Mouse (Mus musculus) CH12F3 (cell line): ENCODE data around the gene Apol6.
"Not testable (repeated sequence)": the region's sequence is repeated elsewhere in the genome, so short reads cannot be mapped to it uniquely, and the experiment has no call there.

ENCODE experiments used
- in situ Hi-C: fragments of 300-500 bp; cut with MboI; formaldehyde crosslinking; loops from 2 replicates; pipeline ENCODE4 v1.14.3; 2020; ENCODE audit warnings: low sequenced_read_pairs

The Apol6 gene

DNA sequence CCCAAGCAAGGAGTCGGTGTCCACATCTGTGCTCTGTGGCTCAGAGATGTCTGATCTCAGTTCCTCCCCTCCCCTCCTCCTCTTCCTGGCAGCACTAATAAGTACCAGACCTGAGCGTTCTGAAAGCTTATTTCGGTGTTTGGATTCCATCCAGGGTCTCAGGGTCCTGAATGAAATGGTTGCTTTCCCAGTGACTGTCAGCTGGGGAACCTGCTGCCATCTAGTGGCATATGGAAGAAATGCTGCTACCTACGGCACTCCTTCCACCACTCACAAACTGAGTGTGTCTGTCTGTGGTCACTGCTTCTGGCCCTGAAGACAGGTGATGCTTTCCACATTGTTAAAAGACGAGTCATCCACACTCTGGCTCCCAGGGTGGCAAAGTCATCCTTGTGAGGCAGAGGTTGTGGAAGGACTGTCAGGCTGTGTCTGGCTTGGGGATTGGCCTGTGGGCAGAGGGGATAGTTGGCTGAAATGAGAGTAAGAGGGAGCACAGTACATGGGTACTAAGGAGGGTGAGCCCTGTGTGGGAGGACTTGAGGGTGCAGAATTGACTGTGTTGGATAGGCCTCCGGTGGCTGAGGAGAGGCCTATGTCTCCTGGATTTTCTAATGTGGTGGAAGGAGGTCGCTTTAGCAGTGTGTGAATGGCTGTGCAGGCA is 15.1 kb upstream of the Apol6 start:
- in situ Hi-C loops, result no loop called here

DNA sequence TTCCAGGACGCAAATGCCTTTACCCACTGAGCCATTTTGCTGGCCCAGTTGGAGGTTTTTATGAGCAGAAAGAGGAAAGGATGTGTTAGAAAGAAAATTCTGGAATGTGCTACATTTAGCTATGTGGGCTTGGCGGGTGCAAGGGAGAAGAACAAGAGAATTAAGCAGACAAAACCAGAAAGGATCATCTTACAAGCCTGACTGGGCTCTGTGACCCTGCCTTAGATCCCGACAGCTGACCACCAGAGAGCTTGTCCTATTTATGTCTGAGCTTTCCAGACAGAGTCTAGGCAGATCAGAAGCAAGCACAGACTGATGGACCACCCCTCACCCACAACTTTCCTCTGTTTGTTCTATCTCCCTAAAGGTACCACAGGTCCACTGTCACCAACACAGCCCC is 13.3 kb upstream of the Apol6 start:
- in situ Hi-C loops, result no loop called here

DNA sequence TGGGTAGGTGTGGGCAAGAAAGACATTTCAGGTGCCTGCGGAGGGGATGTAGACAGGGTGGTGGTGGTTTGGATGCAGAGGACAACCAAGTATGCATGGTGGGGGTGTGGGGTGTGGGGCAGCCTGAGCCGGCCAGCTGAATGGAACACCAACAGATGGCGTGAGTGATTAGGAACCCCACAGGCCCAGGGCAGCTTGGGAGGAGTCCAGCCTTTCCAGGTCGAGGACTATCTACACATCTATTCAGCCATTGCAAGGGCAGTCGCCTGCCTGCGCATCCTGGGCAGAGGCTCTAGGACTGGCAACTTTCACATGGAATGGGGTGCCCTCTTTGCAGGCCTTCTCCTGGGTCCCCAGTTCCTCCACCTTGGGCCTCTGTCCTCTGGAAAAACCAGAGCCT is 10.0 kb upstream of the Apol6 start:
- in situ Hi-C loops, result no loop called here

DNA sequence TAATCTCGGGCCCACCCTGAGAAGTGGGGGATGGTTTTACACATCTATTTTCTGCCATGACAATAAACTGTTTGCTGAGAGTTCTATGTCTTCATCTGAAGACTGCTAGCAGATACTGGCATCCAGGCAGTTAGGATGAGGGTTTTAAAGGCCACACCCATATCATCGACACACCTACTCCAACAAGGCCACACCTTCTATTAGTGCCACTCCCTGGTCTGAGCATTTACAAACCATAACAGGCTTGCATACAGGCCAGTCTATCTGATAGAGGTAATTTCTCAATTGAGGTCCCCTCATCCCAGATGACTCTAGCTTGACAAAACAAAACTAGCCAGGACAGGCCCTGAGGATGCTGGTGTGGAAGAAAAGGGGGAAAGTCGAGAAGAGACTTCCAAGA is 8.9 kb upstream of the Apol6 start:
- in situ Hi-C loops, result no loop called here

DNA sequence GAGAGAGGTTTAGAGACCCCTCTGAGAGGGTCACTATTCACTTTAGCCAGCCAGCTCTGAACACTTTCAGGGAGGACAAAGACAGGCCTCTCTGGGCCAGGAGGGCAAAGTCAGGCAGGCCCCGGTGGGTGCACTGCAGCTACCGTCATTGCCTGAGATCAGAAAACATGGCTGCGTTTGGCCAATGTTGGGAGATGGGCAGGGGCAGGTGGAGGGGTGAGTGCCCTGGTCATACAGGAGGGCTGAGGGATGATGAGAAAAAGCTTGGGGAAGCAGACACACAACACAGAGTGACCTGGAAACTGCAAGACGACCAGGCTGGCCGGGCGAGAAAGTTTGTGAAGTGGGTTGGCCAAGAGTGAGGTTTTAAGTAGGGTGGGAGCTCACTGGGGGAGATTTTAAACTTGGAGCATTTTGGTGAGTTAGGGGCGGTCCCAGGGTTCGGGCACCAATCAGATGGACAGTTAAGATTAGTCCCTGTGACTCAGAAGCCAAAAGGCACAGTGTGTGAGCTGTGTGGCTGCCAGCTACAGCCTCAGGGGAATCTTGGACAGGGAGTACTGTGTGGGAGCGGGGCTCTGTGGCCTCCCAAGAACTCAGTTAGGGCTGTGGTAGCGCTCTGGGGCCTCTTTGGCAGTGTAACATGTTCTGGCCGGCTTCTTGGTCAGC is 8.1 kb upstream of the Apol6 start:
- in situ Hi-C loops, result no loop called here

DNA sequence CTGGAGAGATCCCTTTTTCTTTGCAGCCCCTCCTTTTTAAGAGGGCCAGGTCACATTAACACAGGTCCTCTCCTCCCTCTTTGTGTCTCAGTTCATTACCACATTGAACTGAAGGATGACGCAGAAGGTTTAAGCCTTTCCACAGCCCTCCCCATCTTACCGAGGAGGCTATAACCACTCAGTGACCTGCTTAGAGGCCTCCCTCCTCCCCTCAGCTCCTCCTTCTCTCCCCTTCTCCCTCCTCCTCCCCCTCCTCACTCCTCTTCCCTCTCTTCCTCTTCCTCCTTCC is 7.6 kb upstream of the Apol6 start:
- in situ Hi-C loops, result no loop called here

DNA sequence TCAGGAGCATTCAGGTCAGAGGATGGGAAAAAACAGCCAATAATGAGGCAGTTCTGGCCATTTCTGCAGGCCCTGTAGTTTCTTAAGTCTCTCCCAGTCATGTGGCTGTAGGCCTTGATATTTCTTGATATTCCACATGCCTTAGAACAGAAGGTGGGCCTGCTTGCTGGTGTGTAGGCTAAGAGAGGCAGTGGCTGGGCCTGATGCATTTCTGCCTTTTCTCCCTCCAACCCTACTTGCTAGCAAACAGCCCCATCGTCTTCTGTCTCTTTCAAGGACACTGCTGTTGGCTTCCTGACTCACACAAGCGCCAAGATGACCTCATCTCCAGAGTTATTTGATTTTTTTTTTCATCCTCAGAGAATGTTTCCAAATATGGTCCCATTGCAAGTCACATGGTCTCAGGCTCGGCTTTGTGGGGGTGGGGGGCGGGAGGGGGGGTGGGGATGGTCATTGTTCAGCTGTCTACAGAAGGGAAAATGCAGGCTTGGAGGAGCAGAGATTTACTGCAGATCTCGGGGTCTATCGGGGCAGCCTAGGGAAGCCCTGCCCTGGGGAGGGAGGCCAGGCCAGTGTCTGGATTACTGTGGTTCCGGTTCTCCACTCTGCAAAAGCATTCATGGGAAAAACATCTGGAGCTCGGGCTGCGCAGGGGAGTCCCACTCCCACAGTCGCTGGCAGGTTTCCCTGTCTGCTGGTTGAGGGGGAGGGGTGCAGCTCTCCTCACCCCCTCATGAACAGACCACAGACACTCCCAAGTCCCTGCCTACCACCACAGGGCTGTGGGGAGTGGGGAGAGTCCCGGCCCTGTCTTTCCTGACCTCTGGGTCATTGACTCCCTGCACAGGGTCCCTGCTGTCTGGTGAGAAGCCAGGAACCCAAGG is 7.0 kb upstream of the Apol6 start:
- in situ Hi-C loops, result no loop called here

DNA sequence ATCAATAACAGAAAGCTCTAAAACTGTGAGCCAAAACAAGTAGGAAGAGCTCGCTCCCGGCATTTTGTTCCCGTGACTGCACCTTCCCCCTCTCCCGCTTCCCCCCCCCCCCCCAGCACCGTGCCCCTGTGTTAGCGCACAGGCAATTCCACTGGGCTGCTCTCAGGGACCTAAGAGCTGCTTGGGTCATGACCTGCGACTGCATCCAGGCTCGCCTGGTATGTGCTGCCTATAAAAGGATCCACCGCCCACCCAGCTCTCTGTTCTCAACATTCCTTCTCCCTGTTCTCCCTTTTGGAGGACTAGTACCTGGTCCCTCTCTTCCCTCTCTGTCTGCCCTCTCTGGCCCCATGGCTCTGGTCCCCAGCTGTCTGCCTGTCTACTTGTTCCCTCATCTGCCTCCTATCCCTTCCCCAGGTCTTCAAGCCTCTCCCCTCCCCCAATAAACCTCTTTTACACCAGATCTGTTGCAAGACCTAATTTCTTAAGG is 5.3 kb upstream of the Apol6 start:
- in situ Hi-C loops, result no loop called here

DNA sequence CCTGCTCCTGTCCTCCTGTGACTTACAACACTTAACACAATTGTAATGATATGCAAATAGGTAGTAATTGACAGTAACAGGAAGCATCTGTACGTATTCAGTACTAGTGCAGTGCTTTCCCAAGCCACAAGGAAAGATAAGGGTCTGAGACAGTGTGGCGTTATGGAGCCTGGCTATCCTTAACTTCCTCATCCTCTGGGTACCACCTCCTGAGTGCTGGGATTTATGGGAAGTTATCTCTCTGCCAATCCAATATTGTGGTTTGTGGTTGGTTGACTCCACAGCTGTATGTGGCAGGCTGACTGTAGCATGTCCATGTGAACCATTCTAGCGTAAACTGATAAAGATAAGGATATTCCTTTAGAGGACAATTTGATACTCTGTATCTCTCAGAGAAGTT is 3.7 kb upstream of the Apol6 start:
- in situ Hi-C loops, result no loop called here

DNA sequence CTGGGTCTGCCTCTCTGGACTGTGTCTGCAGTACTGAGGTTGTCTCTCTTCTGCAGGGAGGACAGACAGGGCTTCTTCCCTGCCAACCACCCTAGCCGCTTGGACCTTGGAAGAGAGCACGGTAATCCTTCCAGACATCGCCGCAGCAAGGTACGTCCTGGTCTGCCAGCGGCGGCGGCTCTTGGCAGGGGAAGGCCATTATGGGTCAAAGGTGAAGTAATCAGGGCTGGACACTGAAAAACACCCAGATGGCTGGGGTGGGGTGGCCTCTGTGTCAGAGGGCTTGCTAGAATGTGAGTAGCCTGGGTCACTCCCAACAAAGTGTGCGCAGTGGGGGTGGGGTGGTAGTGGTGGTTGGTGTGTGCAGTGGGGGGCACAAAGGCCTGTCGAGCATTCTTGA is 1.1 kb downstream of the Apol6 start:
- in situ Hi-C loops, result no loop called here

DNA sequence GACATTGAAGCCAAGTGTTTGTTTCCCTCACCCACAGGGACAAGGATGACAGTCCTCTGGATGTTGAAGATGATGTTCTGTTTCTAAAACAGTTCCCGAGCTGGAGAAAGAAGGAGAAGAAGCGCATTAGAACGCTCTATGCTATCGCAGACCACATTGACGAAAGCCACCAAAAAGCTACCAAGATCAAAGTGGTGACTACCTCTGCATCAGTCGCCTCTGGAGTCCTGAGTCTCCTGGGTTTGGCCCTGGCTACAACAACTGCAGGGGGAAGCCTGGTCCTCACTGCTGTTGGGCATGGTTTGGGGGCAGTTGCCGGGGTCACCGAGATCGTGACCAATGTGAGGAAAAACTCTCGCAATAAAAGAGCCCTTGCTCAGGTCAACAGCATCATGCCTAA is 6.0 kb downstream of the Apol6 start, which contains the start of gene Mb:
TSS of gene Mb (minus strand) at position 101 of the 400 bp plus-strand sequence.
- in situ Hi-C loops, result no loop called here

DNA sequence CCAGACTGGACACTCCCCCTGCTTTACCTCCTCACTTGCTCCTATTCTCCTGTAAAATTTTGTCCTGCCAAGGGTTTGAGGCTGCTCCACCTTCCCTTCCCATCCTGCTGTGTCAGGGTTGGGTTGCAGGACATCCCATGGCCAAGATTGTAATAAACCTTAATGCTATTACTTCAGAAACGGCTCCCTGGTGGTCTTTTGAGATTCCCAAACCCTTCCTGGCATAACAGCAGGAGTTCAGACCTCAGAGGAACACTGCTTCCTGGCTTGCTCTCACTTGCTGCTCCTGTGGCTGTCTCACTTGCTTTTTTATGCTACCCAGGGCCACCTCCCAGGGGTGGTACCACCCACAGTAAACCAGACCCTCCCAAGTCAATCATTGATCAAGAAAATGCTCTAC is 7.6 kb downstream of the Apol6 start:
- in situ Hi-C loops, result no loop called here

DNA sequence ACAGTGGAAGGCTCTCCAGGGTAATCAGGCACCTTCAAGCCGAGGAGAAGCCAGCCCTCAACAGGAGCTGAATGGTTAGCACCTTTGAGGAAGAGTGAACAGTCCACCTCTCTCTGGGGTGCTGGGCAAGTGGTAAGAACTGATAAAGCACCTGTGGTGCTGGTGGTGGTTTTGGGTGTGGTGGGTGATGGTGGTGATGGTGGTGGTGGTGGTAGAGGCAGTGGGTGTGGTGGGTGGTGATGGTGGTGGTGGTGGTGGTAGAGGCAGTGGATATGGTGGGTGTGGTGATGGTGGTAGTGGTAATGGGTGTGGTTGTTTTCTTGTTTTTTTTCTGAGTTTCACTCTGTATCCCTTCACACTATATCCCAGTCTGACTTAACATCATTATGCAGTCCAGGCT is 8.5 kb downstream of the Apol6 start:
- in situ Hi-C loops, result no loop called here

DNA sequence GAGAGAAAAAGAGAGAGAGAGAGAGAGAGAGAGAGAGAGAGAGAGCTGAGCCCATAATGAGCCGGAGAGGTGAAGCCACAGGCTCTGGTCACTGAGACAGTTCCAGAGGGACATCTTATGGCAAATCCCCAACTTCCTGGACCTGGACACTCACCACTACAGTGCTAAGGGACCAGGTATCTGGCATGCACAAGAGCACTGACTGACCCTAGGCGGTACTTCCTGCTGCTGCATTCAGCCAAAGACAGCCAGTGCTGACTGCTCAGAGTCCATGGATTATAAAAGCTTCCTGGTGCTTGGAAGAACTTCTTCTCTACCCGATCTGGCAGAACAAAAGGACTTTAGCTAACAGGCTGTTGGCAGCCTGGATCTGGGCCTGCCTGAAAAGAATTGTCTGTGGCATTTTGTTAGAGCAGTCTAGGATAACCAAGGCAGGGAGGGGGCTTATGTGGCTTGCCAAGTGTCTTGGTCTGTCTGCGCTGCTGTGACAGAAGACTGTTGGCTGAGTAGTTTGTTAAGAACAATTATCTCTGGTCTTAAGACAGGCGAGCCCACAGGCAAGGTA is 10.2 kb downstream of the Apol6 start:
- in situ Hi-C loops, result no loop called here

DNA sequence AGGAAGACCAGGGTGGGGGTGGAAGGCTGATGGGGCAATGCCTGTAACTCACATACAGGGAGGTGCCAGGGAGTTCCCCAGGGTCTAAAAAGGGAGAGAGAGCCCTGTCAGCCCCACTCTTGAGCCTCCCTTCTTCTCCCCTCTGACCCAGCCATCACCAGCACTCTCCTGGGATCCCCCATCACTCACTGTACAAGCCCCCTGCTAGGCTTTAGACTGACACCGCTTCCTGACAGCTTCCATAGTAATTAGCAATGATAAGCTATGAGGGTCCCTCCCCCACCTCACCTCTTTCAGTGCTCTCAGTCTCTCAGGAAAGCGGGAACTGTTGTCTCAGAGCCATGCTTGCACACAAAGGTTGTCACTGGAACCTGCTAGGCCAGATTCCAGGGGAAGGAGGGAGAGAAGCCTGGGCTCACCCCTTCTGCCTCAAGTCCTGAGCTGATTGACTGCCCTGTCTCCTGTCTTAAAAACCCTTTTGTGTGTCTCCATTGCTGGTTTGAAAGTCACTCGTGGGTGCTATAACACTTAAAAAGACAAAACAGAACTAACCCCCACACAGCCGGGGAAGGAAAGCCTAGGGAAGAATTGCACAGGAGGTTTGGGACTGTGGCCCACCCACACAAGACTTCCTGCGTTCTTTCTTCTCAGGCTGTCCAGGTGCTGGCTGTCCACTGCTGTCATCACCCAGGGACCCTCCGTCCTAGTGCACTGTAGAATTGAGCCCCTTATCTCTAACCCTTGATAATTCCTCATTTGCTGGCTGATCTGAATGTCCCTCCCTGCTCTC is 11.7 kb downstream of the Apol6 start:
- in situ Hi-C loops, result no loop called here

DNA sequence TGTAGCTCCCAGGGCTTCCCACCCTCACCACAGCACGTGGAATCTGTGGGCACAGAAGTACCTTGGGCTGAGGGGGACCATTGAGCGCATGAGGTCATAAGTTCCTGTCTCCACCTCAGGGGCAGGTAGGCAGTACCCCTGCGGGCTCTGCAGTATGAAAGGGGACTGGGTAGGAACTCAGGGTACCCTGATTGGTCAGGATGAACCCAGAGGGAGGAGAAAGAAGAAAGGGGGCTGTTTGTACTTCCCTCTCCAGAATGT is 12.2 kb downstream of the Apol6 start:
- in situ Hi-C loops, result no loop called here

DNA sequence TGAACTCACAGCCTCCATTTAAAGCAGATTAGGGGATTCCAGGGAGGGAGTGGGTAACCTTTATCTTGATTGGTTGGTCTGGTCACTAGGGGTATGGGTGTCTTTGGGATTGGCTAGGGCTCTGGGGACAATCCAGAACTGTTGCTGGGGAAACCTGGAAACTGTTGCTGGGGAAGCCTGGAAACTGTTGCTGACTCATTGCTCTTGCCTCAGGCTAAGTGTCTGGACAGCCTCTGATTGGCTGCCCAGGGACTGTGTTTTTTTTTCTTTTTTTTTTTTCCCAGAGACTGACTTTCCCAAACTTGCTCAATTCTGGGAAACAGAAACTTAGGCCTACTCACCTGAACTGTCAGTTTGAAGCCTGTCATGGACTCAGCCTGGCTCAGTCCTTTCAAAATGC is 14.0 kb downstream of the Apol6 start:
- in situ Hi-C loops, result no loop called here

DNA sequence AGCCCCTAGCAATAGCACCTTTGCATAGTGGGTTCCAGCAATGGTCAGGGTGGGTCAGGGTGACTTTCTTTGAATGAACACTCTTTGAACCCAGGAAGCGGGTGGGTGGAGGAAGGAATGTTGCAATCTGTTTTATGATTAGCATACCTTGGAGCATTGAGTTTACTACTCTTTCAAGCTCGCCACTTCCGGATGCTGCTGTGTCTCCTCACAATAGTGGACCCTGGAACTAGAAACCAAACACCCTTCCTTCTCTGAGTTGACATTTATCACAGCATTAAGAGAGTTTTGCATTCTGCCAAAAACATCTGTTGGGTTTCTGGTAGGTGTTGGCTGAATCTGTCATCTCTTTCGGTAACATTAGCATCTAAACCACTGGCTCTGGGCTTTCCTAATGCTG is 14.9 kb downstream of the Apol6 start:
- in situ Hi-C loops, result not testable (repeated sequence)

DNA sequence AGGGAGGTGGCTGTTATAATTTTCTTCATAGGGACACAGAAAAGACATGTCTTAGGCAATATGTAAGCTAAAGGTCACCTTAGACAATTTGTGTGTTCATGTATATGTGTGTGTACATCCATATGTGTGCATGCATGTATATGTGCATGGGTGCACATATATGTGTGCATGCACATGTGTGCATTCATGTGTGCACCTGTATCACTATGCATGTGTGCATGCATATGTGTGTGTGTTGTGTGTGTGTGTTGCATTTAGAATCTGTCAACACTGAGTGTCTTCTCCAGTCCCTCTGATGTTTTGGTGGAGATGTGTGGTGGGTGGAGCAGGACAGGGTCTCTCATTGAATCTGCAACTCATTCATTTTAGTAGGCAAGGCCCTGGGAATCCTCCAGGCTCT is 18.2 kb downstream of the Apol6 start:
- in situ Hi-C loops, result no loop called here

DNA sequence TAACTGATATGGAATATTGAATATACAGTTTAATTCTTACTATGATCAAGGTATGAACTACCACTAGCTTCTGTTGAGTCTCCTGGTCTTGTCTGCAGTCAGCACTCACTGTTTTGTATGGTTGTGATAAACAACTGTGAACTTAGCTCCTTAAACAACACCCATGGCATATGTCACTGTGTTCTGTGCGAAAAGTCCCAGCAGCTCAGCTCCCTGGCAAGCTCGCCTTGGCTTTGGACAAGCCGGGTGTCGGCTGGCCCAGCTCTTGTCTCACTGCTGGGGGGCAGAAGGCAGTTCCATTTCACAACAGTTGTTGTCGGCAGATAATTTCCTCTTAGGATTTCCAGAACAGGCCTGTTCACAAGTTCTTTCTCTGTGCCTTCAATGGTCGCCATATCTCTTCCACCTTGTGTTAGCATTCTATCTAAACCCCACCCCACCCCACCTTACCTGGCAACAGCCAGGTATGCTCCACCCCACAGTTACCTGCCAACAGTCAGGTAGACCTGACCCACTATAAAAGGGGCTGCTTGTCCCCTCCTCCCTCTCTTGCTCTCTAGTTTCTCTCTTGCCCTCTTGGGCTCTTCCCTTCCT is 20.8 kb downstream of the Apol6 start:
- in situ Hi-C loops, result no loop called here

DNA sequence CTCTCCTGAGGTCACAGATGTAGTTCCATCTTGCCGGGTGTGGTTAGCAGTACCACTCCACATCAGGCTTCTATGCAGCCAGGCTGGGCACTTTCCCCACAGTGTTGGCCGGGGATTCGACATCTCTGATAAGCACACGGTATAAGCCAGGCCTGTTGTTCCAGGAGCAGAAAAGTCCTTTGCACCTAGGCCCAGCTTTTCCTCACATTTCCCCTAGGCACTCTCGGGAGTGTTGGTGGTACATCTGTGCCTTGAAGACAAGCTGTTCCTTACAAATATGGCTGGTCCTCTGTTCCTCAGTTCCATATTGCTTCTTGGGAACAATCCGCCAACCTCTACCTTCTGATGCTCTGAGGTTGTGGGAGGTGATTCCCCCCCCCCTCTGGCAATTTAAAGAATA is 21.7 kb downstream of the Apol6 start:
- in situ Hi-C loops, result no loop called here
